Mouse (Mus musculus): ENCODE measurements at regions not wholly inside any gene's neighbourhood (a gene's known extent, or its start where the extent isn't known, plus 50 kb on each side); places are given as distances from the start of the nearest gene placed in this dataset.

DNA sequence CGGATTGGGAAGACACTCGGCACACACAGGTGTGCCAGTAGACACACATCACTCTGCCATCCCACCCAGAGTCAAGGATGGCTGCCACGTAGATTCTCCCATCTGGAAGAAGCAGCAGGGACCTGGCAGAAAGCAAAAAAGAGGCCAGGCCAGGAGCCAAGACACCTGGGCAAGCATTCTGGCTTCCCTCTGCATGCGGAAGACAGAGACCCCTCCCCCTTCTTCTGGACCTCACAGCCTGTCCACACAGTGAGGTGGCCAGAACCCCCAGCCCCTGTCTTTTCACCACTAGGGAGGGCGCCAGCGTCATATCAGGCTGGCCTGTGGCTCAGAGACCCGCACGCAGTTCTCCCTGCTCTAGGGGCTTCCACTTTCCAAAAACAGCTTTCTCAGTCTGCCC is 73.6 kb downstream of the Tmem270 start:
- WGBS: 71% methylated on average over 8 of the region's 8 CpGs
- no peaks in the 10 kb centered on the region for H3K27me3 ChIP-seq (ENCODE audit: control insufficient read depth, insufficient read depth, low read length)
- no peak for TF ChIP-seq POLR2A (IDR thresholded peaks at IDR 0.05; ENCODE audit: borderline replicate concordance, extremely low read depth, insufficient read depth, insufficient read length)
- no peak overlapping the region for H3K9ac ChIP-seq (ENCODE audit: low read depth, low read length, severe bottlenecking)
- DNase-seq (ENCODE audit: low spot score): no peak
- no peak overlapping the region for H3K27ac ChIP-seq (replicated peaks; ENCODE audit: low read depth, low read length)
- H3K9me3 ChIP-seq (ENCODE audit: control insufficient read depth, low read length): peaks cover 3% of the 10 kb centered on the region; the same call in 1 of the 2 replicates
- H3K36me3 ChIP-seq (ENCODE audit: control insufficient read depth, insufficient read depth, low read length): no peaks in the 10 kb centered on the region
- no peaks in the 10 kb centered on the region for H3K4me1 ChIP-seq (ENCODE audit: control insufficient read depth, insufficient read depth, low read length)
- H3K4me3 ChIP-seq (replicated peaks; ENCODE audit: low read length): no peak overlapping the region
- ATAC-seq (ENCODE audit: low FRiP score, low read depth): no peak
- H3K4me2 ChIP-seq (replicated peaks; ENCODE audit: low read depth, low read length, severe bottlenecking): no peak overlapping the region

DNA sequence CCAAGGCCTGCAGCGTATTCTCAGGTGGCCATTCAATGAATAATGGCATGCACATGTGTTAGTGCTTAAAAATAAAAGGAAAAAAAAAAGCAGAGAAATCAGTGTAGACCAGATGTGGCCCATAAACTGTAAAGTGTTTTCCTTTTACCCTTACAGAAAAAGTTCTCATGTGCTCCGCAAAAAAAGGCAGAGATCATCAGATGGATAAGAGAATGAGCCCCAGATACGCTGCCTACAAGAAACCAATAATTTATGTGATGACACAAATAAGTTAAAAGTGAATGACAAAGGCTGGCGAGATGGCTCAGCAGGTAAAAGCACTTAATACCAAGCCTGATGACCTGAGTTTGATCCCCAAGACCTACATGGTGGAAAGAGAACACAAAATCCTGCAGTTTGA is 70.5 kb upstream of the Eln start:
- DNase-seq (ENCODE audit: low spot score) (peak; percentile 67), ATAC-seq (ENCODE audit: low FRiP score, low read depth) (0 out of 2 replicates have a peak, but pooled peaks have one; percentile 50)
- no peak for TF ChIP-seq POLR2A (IDR thresholded peaks at IDR 0.05; ENCODE audit: borderline replicate concordance, extremely low read depth, insufficient read depth, insufficient read length)
- Histone ChIP-seq H3K9me3 (ENCODE audit: control insufficient read depth, low read length) (no peaks in the 10 kb centered on the region), H3K4me2 (replicated peaks; ENCODE audit: low read depth, low read length, severe bottlenecking) (no peak overlapping the region), H3K4me1 (ENCODE audit: control insufficient read depth, insufficient read depth, low read length) (no peaks in the 10 kb centered on the region), H3K27ac (replicated peaks; ENCODE audit: low read depth, low read length) (no peak overlapping the region), H3K36me3 (ENCODE audit: control insufficient read depth, insufficient read depth, low read length) (no peaks in the 10 kb centered on the region), H3K4me3 (replicated peaks; ENCODE audit: low read length) (no peak overlapping the region), H3K27me3 (ENCODE audit: control insufficient read depth, insufficient read depth, low read length) (no peaks in the 10 kb centered on the region), H3K9ac (ENCODE audit: low read depth, low read length, severe bottlenecking) (no peak overlapping the region)
- 31% methylated on average over 4 of the region's 4 CpGs for WGBS

DNA sequence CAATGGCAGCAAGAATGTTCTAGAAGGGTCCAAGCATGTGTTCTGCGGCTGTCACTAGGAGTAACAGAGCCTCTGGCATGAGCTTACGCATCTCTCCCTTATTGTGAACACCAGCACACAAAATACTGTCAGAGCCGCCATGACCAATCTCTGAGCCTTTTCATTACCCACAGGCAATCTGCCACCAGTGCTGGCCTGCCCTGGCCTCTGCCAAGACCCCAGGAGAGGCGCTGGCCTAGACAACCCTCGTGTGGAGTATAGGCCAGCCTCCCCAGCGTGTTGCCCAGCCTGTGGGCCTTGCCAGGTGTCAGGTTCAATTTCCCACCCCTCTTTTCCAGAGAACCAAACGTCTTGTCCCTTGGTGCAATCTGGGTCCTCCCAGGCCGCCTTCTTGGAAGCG is 62.0 kb upstream of the Eln start:
- 0 out of 2 replicates have a peak, but pooled peaks cover 6% of the 10 kb centered on the region for H3K9me3 ChIP-seq (ENCODE audit: control insufficient read depth, low read length)
- no peak for TF ChIP-seq POLR2A (IDR thresholded peaks at IDR 0.05; ENCODE audit: borderline replicate concordance, extremely low read depth, insufficient read depth, insufficient read length)
- H3K27ac ChIP-seq (replicated peaks; ENCODE audit: low read depth, low read length): no peak overlapping the region
- DNase-seq (ENCODE audit: low spot score): no peak
- H3K27me3 ChIP-seq (ENCODE audit: control insufficient read depth, insufficient read depth, low read length): no peaks in the 10 kb centered on the region
- H3K4me1 ChIP-seq (ENCODE audit: control insufficient read depth, insufficient read depth, low read length): no peaks in the 10 kb centered on the region
- H3K9ac ChIP-seq (ENCODE audit: low read depth, low read length, severe bottlenecking): no peak overlapping the region
- H3K4me3 ChIP-seq (replicated peaks; ENCODE audit: low read length): no peak overlapping the region
- no peak overlapping the region for H3K4me2 ChIP-seq (replicated peaks; ENCODE audit: low read depth, low read length, severe bottlenecking)
- ATAC-seq (ENCODE audit: low FRiP score, low read depth): no peak
- H3K36me3 ChIP-seq (ENCODE audit: control insufficient read depth, insufficient read depth, low read length): no peaks in the 10 kb centered on the region
- 68% methylated on average over 9 of the region's 9 CpGs for WGBS

DNA sequence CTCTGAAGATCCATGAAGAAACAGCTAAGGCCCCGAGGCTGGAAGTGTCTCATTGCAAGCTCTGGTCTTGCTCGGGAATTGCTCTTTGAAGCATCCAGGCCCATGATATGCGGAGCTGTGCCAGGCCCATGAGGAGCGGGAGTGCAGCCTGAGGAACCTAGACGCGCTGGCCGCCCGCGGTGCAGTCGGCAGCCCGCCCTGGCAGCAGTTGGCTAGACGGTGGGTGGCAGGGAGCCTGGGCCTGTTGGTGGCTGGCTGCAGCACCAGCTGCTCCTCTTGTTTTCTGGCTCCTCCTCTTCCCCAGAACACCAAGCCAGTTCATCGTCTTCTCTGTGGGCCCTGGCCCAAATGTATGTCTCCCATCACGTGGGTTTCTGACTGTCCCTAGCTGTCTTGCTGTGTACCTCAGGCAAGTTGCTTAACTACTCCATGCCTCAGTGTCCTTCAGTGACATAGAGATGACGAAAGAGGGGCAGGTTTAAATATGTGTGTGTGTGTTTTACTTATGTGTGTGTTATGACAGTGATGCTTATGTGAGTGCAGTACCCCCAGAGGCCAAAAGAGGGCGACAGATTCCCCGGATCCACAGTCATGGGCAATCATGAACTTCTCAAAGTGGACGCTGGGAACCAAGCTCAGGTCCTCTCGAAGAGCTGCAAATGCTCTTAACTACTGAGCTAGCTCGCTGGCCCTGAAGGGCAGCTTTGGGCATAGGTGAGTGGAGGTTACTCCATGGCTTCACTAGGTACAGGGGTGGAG is 57.3 kb upstream of the Eln start:
- Histone ChIP-seq H3K36me3 (ENCODE audit: control insufficient read depth, insufficient read depth, low read length) (no peaks in the 10 kb centered on the region), H3K4me3 (replicated peaks; ENCODE audit: low read length) (no peak overlapping the region), H3K9ac (ENCODE audit: low read depth, low read length, severe bottlenecking) (no peak overlapping the region), H3K9me3 (ENCODE audit: control insufficient read depth, low read length) (0 out of 2 replicates have a peak, but pooled peaks cover 6% of the 10 kb centered on the region), H3K27ac (replicated peaks; ENCODE audit: low read depth, low read length) (no peak overlapping the region), H3K4me1 (ENCODE audit: control insufficient read depth, insufficient read depth, low read length) (no peaks in the 10 kb centered on the region), H3K27me3 (ENCODE audit: control insufficient read depth, insufficient read depth, low read length) (no peaks in the 10 kb centered on the region), H3K4me2 (replicated peaks; ENCODE audit: low read depth, low read length, severe bottlenecking) (no peak overlapping the region)
- DNase-seq (ENCODE audit: low spot score): no peak
- 87% methylated on average over 20 of the region's 20 CpGs for WGBS
- no peak for ATAC-seq (ENCODE audit: low FRiP score, low read depth)
- TF ChIP-seq POLR2A (IDR thresholded peaks at IDR 0.05; ENCODE audit: borderline replicate concordance, extremely low read depth, insufficient read depth, insufficient read length): no peak

DNA sequence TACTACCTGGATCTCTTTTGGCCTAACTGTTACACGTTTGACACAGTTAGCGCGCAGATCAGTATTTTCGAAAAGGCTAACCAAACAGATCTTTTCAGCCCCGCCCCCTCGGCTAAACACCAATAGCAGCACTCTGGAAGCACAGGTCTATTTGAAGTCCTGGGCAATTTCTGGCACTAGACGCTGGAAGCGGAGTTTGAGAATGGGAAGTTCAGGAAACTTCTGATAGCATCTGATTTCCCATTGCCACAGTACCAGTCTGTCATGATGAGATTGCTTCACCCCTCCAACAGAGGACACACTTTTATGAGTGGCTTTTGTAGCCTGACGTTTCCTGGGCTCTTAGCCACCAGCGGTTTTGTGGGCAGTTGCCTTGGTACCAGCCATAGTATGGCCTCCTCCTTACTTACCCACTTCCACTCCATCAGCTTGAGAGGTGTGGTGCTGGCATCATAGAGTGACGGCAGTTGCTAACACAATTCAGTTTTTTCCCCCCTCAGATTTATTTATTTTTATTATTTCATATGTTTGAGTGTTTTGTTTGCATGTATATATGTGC is 55.1 kb upstream of the Eln start:
- H3K36me3 ChIP-seq (ENCODE audit: control insufficient read depth, insufficient read depth, low read length): no peaks in the 10 kb centered on the region
- DNase-seq (ENCODE audit: low spot score) (no peak), ATAC-seq (ENCODE audit: low FRiP score, low read depth) (no peak)
- no peaks in the 10 kb centered on the region; the same call in 1 of the 2 replicates for H3K4me1 ChIP-seq (ENCODE audit: control insufficient read depth, insufficient read depth, low read length)
- no peaks in the 10 kb centered on the region for H3K27me3 ChIP-seq (ENCODE audit: control insufficient read depth, insufficient read depth, low read length)
- H3K27ac ChIP-seq (replicated peaks; ENCODE audit: low read depth, low read length): no peak overlapping the region
- no peak overlapping the region for H3K4me3 ChIP-seq (replicated peaks; ENCODE audit: low read length)
- H3K9ac ChIP-seq (ENCODE audit: low read depth, low read length, severe bottlenecking): no peak overlapping the region
- TF ChIP-seq POLR2A (IDR thresholded peaks at IDR 0.05; ENCODE audit: borderline replicate concordance, extremely low read depth, insufficient read depth, insufficient read length): no peak
- no peak overlapping the region for H3K4me2 ChIP-seq (replicated peaks; ENCODE audit: low read depth, low read length, severe bottlenecking)
- 79% methylated on average over 11 of the region's 11 CpGs for WGBS
- H3K9me3 ChIP-seq (ENCODE audit: control insufficient read depth, low read length): 0 out of 2 replicates have a peak, but pooled peaks cover 6% of the 10 kb centered on the region

Measured in limb, embryonic 14.5 days (tissue).